Mouse (Mus musculus) right cerebral cortex, adult 18-20 months (tissue): ENCODE measurements around the gene Spire2.
"Not testable (repeated sequence)": the region's sequence is repeated elsewhere in the genome, so short reads cannot be mapped to it uniquely, and the experiment has no call there.

Experiments used
- DNase-seq: peaks from one replicate; pipeline ENCODE4 v3.0.0; 2022; ENCODE audit warnings: mixed read lengths

Spire2 gene

DNA sequence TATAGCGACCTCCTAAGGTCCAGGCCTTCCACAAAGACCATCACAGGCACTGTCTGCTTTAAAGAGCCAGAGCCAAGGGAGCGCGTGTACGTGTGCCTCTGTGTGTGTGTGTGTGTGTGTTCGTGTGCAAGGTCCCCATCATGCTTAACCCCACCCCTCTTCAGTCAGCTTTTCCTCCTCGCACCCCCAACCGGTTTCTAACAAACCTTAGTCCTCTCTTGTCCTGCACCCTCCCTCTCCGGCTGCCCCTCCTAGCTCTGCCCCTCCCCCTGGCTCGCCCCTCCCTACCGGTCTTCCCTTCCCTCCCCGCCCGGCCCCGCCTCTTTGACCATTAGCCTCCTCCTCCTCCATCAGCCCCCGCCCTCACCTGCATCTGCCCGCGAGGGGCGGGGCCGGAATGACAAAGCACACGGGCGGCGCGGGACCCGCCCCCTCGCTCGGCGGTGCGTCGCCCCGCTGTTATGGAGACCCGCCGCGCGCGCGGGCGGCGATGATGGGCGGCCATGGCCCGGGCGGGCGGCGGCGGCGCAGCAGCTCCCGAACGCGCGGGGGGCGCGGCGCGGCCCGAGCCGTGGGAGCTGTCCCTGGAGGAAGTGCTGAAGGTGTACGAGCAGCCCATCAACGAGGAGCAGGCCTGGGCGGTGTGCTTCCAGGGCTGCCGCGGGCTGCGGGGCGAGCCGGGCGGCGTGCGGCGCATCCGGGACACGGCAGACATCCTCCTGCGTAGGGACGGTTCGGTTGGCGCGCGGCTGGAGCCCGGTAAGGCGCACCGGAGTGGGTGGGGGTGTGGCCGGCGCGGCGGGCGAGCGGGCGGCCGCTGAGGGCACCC, at the start of gene Spire2:
Spire2 (plus strand) TSS at position 452 of the 829 bp plus-strand sequence.
- peak; percentile 56 for DNase-seq

GRCm38 (mm10) chr8:123282994-123283393, 49.5 kb upstream of the Spire2 start:
- not testable (repeated sequence) for DNase-seq

- no peak for DNase-seq
Observed at GRCm38 (mm10) chr8:123283991-123284390, 48.5 kb upstream of the Spire2 start.

- no peak for DNase-seq
Observed at GRCm38 (mm10) chr8:123284493-123284892, 48.0 kb upstream of the Spire2 start.

GRCm38 (mm10) chr8:123287362-123287761, 45.2 kb upstream of the Spire2 start:
- no peak for DNase-seq

DNA sequence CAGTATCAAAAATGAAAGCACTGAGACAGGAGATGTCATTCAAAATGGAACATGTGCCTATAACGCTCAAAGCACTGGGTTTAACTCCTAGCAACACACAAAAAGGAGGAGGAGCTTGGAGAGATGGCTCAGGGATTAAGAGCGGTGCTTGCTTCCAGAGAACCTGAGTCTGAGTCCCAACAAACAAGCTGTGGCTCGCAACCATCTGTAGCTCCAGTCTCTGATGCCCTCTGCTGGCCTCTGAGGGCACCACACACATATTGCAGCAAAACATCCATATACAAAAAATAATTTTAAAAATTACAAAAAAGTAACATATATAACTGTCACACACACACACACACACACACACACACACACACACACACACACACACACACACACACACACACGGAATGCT, 42.3 kb upstream of the Spire2 start:
- DNase-seq, result no peak

DNA sequence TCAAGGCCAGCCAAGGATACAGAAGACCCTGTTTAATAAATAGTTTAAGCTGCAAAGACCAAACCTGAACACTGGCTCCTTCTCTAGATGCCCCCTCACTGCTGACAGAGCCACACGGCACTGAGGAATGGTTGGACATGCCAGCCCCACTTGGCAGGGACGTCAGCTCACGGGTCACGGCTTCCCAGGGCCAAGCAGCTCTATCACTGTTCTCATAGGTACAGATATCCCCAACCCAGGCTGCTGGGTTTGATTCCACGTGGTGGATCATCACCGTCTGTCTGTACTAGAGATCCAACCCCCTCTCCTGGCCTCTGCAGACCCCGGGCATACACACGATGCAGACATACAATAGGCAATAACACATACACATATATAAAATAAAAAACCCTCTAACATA, 41.8 kb upstream of the Spire2 start:
- no peak for DNase-seq

GRCm38 (mm10) chr8:123291716-123292115, 40.8 kb upstream of the Spire2 start:
- no peak for DNase-seq

DNA sequence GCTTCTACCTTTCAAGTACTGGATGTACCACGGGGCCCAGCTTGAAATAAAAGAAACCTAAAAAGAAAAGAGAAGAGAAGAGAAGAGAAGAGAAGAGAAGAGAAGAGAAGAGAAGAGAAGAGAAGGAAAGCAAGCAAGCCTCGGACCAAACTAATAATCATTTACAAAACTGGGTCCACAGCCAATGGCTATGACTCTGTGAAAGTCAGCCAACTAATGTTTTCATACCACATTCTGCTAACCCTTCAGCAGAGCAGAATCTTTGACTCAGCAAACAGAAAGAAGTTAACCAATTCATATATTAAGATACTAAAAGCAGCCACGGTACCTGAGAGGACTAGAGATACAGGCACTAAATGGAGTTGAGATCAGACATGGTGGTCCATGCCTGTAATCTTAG, 40.2 kb upstream of the Spire2 start:
- no peak for DNase-seq

DNA sequence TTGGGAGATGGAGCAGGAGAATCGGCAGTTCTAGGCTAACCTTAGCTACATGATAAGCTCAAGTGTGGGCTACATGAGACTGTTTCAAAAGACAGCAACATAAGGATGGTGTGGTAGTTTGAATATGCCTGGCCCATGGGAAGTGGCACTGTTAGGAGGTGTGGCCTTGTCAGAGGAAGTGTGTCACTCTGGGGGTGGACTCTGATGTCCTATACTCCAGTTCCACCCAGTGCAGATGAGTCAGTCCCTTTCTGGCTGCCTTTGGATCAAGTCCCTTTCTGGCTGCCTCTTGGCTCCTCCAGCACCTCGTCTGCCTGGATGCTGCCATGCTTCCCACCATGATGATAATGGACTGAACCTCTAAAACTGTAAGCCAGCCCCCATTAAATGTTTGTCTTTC, 39.7 kb upstream of the Spire2 start:
- DNase-seq, result no peak

- DNase-seq, result no peak
Observed at GRCm38 (mm10) chr8:123298301-123298700, 34.2 kb upstream of the Spire2 start.

DNA sequence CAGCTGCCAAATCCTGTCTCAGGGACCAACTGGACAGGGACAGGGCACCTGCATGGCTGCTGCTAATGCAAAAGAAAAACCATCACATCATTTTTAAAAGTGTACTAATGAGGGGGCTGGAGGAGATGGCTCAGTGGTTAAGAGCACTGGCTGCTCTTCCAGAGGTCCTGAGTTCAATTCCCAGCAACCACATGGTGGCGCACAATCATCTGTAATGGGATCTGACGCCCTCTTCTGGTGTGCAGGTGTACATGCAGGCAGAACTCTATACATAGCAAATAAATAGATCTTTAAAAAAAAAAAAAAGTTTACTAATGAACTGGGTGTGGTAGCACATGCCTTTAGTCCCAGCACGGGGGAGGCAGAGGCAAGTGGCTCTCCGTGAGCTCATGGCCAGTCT, 23.8 kb upstream of the Spire2 start:
- no peak for DNase-seq

DNA sequence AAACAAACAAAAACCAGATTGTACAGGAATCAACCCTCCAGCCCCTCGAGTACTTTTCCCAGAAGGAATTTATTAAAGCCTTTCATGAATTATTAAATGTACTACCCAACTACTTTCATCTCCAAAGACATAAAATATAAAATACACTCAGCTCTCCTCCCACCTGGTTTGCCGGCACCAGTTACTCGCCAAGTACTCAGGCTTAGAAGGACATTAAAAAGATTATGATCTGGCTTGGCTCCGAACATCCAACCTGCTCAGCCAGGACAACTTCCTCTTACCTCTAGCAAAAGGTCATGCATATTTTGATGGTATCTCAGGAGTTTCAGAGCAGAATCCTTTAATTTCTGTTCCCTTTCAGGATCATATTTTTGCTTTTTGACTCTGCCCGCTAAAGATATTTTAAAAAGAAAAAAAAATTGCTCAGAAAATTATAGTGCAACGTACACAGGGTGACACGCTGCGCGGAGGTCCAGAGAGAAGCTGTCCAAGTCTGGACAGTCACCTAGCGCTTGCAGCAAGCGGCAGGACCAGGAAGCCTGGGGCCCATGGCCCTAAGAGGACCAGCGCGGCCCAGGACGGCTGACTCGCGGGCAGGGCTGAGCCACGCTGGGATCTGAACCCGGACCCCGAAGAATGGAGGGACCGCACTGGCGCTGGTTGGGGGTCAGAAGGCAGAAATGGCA, 14.6 kb upstream of the Spire2 start:
- no peak for DNase-seq

DNA sequence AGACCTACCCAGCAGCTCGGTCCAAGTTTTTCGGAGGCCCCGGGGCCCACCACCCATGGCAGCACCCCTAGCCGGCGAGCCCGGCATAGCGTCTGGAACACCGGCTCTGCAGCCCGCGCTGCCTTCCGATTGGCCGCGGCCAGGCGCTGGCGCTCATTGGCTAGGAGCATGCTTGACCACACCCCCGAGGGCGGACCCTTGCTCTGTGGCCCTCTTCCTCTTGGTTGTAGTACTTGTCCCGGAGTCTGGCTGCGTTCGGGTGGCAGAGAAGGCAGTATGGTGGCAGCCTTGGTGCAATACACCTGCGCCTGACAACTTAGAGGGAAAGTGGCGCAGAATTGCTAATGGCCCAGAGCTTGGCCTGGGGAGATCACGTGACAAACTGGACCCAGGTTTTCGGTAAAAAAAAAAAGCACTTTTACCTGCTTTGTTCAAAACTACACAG, 14.0 kb upstream of the Spire2 start, which contains the start of gene Fanca:
Fanca (minus strand) TSS at position 110 of the 445 bp plus-strand sequence.
- peak; percentile 95 for DNase-seq

GRCm38 (mm10) chr8:123319522-123320164, 12.9 kb upstream of the Spire2 start:
- DNase-seq, result no peak

GRCm38 (mm10) chr8:123328552-123328951, 4.0 kb upstream of the Spire2 start:
- DNase-seq, result no peak

DNA sequence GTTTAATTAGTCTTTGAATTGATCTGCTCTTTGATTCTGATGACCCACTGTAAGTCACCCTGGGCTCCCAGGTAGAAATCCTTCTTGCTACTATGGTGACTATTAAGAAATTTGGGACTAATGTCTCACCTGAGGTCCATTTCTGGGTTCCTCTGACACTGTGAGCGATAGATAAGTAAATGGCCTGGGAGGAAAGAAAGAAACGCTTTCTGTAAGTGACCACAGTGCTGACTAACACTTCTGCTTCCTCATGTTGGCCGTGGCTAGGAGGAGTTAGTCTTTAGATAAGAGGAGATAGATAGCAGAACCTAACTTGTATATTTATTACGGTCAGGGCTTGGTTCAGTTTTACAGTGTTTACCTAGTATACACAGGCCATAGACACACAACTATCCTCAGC, 3.2 kb upstream of the Spire2 start:
- DNase-seq, result no peak

- no peak for DNase-seq
Observed at GRCm38 (mm10) chr8:123329961-123330360, 2.6 kb upstream of the Spire2 start.

- DNase-seq, result no peak
Observed at GRCm38 (mm10) chr8:123330701-123331100, 1.8 kb upstream of the Spire2 start.

GRCm38 (mm10) chr8:123331301-123331700, 1.2 kb upstream of the Spire2 start:
- DNase-seq, result peak; percentile 49

DNA sequence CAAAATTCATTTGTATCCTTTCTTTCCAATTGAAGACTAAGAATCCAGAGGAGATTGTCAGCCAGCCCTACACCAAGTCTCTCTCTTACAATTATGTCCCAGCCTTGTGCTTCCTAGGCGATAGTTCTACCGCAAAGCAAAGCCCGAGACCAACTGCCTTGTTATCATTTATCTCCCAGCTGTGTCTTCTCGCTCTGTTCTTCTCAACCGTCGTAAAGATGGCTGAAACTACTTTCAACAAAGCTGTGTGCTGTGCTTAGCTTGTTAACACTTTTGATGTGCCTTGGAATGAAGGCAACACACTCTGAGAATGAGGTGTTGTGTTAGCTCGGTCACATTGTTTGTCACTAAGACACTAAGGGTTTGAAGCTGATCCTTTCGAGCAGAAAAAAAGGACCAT, 703 bp upstream of the Spire2 start:
- DNase-seq, result no peak

GRCm38 (mm10) chr8:123333091-123333587, 626 bp downstream of the Spire2 start:
- DNase-seq, result no peak

- peak; percentile 17 for DNase-seq
Observed at GRCm38 (mm10) chr8:123333864-123334263, 1.4 kb downstream of the Spire2 start.
